Mouse (Mus musculus): Measurements from ENCODE around the gene Tanc2. TPM values are rescaled to one million over a fixed set of nuclear protein-coding genes. Genes with fewer than 3 reads are reported as not detected.
A peak's percentile ranks its signal among the peaks of the same experiment; 100 is the strongest.

Tanc2 gene
- total RNA-seq, 2 experiments from 2014 or later, result 1.3 to 5.4 TPM

DNA sequence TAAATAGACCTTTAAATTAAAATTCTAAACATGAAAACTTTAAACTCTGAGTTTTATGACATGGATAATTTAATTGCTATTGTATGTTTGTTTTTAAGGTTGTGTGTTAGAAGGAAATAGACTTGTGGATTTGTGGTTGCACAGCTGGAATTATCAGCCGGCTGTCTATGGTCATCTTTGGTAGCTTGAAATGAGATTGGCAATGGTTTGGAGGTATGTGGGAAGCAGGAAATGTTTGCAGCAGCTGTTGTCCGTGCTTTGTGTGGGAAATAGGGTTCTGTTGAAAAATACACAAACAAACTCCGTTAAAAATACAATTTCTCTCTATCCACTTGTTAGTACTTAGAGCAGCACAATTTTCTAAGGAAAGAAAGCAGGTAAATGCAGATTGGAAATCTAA, 215.0 kb downstream of the Tanc2 start:
- ATAC-seq (replicated peaks; ENCODE audit: low FRiP score, poor library complexity, severe bottlenecking), result no peak

DNA sequence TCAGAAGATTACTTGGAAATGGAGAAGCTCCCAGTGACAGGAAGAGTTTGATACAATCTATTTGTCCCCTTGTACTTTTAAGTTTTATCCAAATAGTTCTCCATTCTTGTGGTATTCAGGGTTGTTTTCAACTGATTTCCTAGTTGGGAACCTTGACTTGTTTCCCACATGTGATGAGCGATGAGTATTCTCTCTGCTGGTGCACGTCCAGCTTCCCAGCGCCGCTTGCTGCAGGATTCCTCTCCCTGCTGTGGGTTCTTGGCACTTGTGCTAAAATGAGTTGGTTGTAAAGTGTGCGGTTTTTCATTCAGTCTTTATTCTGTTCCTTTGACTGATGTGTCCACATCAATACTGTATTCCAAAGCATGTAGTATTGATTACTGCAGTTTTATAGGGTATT, 217.3 kb downstream of the Tanc2 start:
- ATAC-seq (replicated peaks; ENCODE audit: low FRiP score, poor library complexity, severe bottlenecking), result no peak

DNA sequence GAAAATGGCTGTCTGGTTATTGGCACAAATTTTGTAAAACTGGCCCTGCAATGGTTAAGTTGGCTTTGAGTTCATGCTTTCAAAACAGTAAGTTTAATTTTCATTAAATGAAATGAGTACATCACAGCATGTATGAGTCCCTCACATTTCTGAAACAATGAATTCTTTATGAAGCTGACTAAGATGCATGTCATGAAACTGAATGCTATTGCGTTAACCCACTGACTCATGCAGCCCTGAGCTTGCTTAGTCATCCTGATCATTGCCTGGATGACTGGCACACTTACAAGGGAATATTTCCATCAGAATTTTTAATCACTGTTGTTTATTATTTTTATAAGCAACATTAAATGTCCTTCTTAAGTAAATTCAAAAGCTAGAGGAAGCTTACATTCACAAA, 233.5 kb downstream of the Tanc2 start:
- ATAC-seq (replicated peaks; ENCODE audit: low FRiP score, poor library complexity, severe bottlenecking), result no peak

DNA sequence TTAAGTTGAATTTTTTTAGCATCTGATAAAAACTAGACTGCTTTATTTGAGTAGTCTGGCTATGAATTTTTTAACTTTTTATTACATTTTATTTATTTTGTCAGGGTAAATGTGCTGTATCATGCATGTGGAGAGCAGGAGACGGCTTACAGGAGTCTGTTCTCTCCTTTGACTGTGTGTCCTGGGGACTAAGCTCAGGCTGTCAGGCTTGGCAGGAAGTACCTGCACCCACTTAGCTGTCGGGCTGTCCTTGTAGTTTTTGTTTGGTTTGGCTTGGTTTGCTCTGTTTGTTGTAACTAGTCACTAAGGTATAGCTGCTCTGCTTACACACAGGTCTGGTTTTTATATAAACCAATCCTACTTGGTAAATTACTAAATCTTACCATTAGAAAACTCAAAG, 234.0 kb downstream of the Tanc2 start:
- ATAC-seq (replicated peaks; ENCODE audit: low FRiP score, poor library complexity, severe bottlenecking), result no peak

DNA sequence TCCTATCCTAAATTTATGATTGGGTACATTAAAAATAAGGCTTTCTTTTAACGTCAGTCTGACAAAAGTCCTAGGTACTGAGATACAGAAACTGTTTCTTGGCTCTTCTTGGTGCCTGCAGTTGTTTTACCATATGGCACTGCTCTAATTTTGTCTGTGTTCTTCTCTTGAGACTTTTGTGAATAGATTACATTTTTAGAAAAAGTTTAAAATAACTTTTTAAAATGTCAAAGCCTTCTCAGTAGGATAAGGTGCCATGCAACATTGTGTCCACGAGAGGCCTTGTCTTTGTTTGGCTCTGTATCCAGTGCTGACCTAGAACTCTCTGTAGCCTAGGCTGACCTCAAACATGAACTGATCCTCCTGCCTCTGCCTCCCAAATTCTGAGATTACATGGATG, 238.4 kb downstream of the Tanc2 start:
- ATAC-seq (replicated peaks; ENCODE audit: low FRiP score, poor library complexity, severe bottlenecking), result no peak

DNA sequence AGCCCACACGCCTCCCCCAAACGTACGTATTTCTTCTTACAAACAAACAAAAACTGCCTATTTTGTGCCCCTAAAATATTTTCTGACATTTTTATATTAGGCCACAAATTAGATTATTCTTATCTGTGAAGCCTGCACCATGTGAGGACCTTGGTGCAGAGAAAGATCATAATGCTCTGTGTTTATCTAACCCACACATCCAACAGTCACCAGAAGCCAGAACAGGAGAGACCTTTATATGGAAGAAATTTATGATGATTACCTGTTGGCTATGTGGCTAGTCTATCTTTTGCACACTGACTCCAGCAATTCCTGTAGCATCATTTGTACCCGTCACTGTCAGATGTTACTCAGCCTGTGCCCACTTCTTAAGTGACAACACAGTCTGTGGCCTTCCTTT, 245.4 kb downstream of the Tanc2 start:
- peak; percentile 53; the same call in 1 of the 2 replicates for ATAC-seq (replicated peaks; ENCODE audit: low FRiP score, poor library complexity, severe bottlenecking)

DNA sequence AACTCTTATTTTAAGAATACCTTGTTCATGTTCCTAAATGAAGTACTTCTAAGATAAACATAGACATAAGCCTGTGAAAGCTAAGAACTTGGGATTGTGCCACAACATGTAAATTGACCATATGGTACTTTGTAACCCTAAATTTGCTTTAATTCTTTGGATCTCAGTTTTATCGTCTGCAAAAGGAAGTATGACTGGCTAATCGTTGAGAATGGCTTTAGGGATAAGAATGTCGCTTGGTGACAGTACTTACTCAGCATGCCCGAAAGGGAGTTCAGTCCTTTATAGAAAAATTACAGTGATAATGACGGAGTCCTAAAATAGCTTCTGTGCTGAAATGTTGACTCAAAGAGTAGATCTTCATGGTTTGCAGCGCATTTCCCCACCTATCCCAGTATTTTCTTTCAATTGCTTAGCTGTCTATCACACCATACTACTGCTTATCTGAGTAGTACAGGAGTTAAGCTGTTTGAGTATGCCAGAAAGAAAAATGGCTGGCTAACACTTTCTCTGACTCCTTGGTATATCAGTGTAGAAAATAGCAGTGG, 246.6 kb downstream of the Tanc2 start:
- peak; percentile 73 for ATAC-seq (replicated peaks; ENCODE audit: low FRiP score, poor library complexity, severe bottlenecking)

DNA sequence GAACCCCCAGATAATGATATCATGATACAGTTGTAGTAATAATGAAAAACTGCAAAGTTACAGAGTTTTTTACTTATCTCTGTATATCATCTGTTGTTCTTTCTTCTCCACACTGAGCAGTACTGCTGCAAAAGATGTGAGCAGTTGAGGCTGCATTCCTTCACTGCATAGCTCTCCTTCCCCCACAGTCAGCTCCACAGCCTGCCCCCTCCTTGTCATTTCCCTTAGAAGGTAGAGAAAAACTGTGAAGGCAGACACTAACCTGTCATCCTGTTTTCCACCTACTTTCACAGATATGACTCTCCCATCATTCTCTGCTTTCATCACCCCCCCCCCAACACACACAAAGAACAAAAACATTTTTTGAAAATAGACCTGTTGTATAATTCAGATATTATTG, 248.2 kb downstream of the Tanc2 start:
- ATAC-seq (replicated peaks; ENCODE audit: low FRiP score, poor library complexity, severe bottlenecking), result no peak

DNA sequence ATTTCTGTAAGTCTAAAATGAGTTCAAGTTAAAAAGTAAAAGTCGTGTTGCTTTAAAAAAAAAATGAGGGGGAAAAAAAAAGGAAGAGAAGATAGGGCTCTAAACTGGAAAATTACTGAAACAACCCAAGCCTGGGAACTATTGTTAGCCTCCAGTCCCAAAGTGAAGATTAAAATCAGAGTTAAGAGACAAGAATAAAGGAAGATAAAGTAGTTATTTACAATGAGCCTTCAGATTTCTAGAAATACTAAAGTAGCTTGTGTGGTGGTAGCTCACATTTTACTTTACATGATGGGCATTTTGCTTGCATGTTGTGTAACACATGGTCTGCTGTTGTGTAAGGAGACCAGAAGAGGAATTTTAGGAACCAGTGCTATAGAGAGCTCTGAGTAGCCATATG, 256.1 kb downstream of the Tanc2 start:
- no peak for ATAC-seq (replicated peaks; ENCODE audit: low FRiP score, poor library complexity, severe bottlenecking)

DNA sequence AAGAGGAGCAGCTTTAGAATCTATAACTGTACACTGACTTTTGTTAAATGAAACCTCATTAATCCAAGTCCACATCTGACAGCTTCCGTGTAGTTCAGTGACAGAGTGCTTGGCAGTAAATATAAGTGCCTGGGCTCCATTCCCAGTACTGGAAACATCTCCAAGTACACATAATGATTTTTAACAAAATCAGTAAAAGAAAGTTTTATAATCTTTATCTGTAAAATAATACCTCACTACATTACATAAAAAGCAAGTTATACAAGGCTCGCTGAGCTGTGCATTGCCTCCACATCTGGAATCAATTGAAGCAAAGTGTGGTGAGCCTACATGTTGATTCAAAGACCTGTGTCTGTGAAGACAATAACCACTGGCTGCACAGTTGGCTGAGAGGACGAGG, 265.7 kb downstream of the Tanc2 start:
- ATAC-seq (replicated peaks; ENCODE audit: low FRiP score, poor library complexity, severe bottlenecking), result no peak

DNA sequence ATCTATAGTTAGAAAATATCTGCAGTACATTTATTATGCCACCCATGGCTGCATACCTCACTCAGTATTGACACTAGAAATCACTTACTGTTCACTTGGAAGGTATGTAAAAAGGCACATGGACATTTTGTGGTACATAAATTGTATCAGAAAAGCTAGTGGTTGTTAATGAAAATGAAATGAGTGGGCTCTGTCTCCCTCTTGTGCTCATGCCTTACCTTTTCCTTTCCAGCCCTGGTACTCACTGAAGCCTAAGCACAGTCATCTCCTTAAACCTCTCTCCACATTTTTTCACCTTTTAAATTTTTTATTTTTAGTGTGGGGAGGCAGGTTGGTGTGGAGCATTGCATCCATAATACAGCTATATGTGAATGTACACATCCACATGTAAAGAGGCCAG, 268.3 kb downstream of the Tanc2 start:
- no peak for ATAC-seq (replicated peaks; ENCODE audit: low FRiP score, poor library complexity, severe bottlenecking)

DNA sequence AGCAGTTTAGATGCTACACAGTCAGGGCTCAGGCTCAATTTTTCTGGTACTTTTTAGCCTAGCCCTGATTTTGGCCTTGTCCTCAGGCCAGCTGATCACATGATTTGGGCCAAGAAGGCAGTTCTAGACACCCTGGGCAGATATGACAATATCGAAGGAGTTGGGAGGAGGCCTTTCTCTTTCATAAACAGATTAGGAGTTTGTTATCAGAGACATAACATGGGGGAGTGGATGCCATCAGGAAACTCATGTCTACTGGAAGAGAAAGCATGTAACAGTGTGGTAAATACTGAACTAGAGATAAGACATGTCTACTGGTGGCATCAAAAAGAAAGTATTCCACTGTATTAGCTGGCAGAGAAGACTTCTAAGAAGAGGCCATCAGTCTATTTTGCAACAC, 295.8 kb downstream of the Tanc2 start:
- ATAC-seq (replicated peaks; ENCODE audit: low FRiP score, poor library complexity, severe bottlenecking), result no peak

DNA sequence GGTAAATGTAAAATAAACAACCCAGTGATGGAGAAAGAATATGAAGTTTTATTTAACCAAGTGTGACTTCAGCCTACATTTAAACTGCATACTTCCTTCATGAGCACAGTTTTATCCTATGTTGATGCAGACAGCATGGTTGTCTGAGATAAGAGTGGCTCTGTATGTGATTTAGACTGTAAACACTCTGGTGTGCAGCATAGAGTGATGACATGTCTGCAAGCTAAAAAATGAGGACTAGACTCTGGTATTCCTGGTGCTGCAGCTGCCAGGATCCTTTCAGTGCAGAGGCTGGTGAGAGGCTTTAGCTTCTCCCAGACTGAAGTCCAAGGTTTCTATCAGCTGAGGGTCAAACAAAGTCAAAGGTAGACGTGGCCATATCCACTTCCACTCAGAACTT, 297.5 kb downstream of the Tanc2 start:
- no peak for ATAC-seq (replicated peaks; ENCODE audit: low FRiP score, poor library complexity, severe bottlenecking)

DNA sequence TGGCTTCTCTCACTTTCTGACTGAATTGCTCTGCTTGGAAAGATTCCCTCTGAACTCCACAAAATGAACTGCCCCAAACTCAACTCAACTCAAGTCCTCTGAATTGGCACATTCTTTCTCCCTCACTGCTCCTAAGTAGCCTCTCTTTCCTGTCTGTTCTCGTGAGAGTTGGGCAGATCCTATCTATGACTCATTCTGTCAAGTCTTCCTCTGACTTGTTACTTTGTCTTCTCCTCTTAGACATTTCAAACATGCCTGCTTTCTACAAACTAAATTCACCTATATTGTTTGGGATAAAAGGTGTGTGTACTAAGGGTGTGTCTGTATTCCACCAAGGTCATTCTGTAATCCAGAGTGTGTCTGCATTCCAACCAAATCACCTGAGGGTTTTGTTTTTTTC, 309.4 kb downstream of the Tanc2 start:
- no peak for ATAC-seq (replicated peaks; ENCODE audit: low FRiP score, poor library complexity, severe bottlenecking)

DNA sequence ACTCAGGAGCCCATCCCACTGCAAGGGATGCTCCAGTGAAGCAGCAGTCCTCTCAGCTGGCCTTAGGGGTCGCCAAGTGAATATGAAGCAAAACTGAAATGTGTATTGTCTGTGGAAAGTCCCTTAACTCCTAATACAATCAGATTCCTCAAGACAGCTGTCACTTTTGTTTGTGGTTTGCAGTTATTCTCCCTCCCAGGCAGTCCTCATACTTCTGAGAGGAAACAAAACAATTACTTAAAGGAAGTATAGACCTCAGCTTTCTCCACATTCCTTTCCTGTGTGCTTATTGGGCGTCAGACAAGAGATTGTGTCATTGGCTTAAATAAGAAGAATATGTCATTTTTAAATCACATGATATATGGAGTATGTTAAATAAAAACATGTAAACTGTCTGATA, 311.7 kb downstream of the Tanc2 start:
- no peak for ATAC-seq (replicated peaks; ENCODE audit: low FRiP score, poor library complexity, severe bottlenecking)

DNA sequence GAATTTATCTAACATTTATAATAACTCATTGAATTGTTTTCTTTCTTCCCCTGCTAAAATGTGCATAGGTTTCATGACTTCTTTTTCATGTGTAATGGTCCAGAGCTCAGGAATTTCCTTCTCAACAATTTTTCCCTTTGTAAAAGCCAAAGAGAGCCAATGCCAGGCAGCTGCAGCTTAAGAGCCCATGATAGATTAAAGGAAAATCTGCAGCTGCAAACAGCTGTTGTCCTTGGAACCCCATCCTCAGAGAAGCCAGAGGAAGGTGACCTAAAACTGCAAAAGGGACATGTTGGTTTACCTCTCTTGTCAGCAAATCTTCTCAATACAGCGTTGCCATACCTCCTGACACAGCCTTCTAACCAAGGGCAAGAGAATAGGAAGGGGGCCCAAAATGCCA, 313.2 kb downstream of the Tanc2 start:
- ATAC-seq (replicated peaks; ENCODE audit: low FRiP score, poor library complexity, severe bottlenecking), result no peak

DNA sequence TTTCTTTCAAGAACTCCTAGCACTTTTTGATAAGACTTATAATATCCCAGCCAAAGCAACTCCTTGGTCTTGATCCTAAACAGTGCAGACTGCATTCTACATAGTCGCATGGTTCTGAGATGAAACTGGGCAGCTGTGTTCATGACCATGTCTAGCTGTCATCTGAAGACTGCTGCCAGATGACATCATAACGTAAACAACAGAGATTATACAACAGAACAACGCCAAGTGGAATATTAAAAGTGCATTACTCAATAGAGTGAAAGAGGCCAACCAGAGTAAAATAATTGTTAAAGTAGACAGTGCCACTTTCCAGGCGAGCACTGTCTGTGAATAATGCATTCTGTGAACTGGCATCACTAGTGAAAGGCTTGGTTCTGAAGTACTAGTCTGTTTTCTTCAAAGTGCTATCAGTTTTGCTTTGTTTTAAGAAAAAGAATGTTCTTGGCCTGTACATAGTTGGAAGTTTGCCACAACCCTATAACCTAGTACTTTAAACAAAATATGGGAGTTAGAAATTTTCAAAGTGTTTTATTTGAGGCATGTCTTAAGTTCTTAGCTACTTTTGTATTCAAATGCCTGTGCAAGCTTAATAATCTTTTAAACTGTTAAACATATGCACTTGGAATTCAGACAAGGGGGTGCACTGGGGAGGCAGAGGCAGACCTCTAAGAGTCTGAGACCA, 315.9 kb downstream of the Tanc2 start:
- no peak for ATAC-seq (replicated peaks; ENCODE audit: low FRiP score, poor library complexity, severe bottlenecking)

DNA sequence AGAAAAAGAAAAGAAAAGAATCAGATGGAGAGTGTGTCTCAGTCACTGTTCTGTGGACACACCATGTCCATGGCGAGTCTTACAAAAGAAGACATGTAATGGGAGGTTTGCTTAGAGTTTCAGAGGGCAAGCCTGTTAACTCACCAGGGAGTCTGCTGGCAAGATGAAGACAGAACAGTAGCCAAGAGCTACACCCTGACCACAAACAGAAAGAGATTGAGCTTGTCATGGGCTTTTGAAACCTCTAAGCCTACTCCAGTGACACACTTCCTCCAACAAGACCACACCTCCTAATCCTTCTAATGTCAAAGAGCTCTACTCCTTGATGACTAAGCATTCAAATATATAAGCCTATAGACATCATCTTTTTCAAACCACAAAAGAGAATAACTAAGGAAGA, 317.6 kb downstream of the Tanc2 start:
- no peak for ATAC-seq (replicated peaks; ENCODE audit: low FRiP score, poor library complexity, severe bottlenecking)

DNA sequence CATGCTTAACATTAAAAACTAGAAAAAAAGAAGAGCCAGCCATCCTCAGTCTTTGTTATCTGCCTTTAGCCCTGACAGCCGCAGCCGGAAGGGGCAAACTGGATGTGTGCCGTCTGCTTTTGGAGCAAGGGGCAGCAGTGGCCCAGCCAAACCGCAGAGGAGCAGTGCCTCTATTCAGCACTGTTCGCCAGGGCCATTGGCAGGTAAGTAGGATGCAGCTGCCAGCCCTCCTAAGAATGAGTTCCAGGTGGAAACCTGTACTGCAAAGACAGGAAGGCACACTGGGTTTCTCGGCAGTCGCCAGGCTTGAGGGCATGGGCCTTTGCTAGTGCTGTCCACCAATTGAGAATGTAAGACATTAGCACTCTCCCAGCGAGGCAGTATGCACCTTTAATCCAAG, 319.1 kb downstream of the Tanc2 start:
- ATAC-seq (replicated peaks; ENCODE audit: low FRiP score, poor library complexity, severe bottlenecking), result no peak

DNA sequence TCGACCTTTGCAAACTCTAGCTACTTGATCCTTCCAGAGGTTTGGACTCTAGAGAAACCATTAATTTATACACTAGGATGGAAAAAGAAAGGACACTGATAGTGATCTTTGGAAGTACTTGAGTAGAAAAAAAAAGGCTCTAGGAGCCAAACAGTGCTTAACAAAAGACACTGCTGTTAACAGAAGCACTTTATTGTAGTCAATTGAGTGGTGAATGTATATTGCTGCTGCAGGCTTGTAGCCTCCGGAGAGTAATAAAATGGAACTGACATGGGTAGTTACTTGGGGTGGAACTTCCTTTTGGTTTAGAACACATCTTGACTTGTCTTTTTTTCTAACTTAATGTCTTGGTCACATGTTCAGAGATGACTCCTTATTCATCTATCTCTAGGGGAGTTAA, 319.8 kb downstream of the Tanc2 start:
- no peak for ATAC-seq (replicated peaks; ENCODE audit: low FRiP score, poor library complexity, severe bottlenecking)

DNA sequence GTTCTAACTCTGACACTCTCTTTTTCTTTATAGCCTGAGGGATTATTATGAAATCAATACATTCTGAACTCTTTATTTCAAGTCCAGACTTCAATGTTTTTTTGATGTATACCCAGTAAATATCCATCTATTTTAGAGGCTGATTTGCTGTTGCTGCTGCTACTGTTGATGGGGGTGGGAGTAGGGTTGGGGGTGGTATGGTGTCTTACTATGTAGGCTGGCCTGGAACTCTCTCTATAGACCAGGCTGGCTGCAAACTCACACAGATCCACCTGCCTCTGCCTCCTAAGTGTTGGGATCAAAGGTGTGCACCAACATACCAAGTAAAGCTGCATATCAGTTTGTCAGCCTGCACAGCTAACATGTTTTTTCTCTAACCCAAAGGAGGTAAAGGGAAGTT, 321.4 kb downstream of the Tanc2 start:
- ATAC-seq (replicated peaks; ENCODE audit: low FRiP score, poor library complexity, severe bottlenecking), result no peak

Measured in erythroid progenitor cell, adult 5-6 weeks (primary cell).